Mouse (Mus musculus) liver, embryonic 16.5 days (tissue): ENCODE measurements at regions not wholly inside any gene's neighbourhood (a gene's known extent, or its start where the extent isn't known, plus 50 kb on each side); places are given as distances from the start of the nearest gene placed in this dataset.

Experiments
- ATAC-seq: fragments of 200-750 bp; cut with Nextera tagmentation; 2 replicates; pipeline ENCODE4 v1.8.0; 2017; ENCODE audit warnings: low read depth, mild to moderate bottlenecking, moderate number of reproducible peaks, moderate library complexity
- H3K27ac ChIP-seq: fragments of 300-500 bp; sonication (generic); 2 replicates; pipeline ENCODE4 v1.5.1; 2014; ENCODE audit warnings: mild to moderate bottlenecking, low read length
- H3K27me3 ChIP-seq: fragments of 300-500 bp; sonication (generic); 2 replicates; pipeline ENCODE4 v1.6.1; 2014; ENCODE audit warnings: low read depth, low read length, mixed read lengths; ENCODE audit not compliant: control insufficient read depth, insufficient read depth
- H3K36me3 ChIP-seq: fragments of 300-500 bp; sonication (generic); 2 replicates; pipeline ENCODE4 v1.6.1; 2014; ENCODE audit warnings: mild to moderate bottlenecking; ENCODE audit not compliant: control insufficient read depth, insufficient read depth
- H3K4me1 ChIP-seq: fragments of 300-500 bp; sonication (generic); 2 replicates; pipeline ENCODE4 v1.6.1; 2014; ENCODE audit warnings: low read depth, low read length, mixed read lengths; ENCODE audit not compliant: control insufficient read depth
- H3K4me2 ChIP-seq: fragments of 300-500 bp; sonication (generic); 2 replicates; pipeline ENCODE4 v1.6.1; 2014; ENCODE audit warnings: low read depth, low read length, mixed read lengths
- H3K4me3 ChIP-seq: fragments of 300-500 bp; sonication (generic); 2 replicates; pipeline ENCODE4 v1.5.1; 2014; ENCODE audit warnings: low read depth, mild to moderate bottlenecking, low read length
- H3K9ac ChIP-seq: fragments of 300-500 bp; sonication (generic); 2 replicates; pipeline ENCODE4 v1.6.1; 2014; ENCODE audit warnings: low read depth, low read length
- H3K9me3 ChIP-seq: fragments of 300-500 bp; sonication (generic); replicated peaks from 2 replicates; pipeline ENCODE4 v1.6.1; 2016; ENCODE audit warnings: low read length; ENCODE audit not compliant: control insufficient read depth
- WGBS: fragments of 180-500 bp; shearing (Covaris S2); extraction: QIAGEN DNeasy Blood & Tissue Kit; methylation state at CpG from one replicate; pipeline ENCODE4 v1.1.7; 2014; ENCODE audit not compliant: insufficient replicate concordance; 5-methylcytosine and 5-hydroxymethylcytosine counted together

GRCm38 (mm10) chr8:54330106-54330505 is 199.3 kb upstream of the Asb5 start:
- ATAC-seq, result no peak
- Histone ChIP-seq H3K9ac (no peak overlapping the region), H3K4me2 (no peak overlapping the region), H3K36me3 (no peaks in the 10 kb centered on the region), H3K9me3 (no peaks in the 10 kb centered on the region), H3K27me3 (no peaks in the 10 kb centered on the region), H3K4me1 (no peaks in the 10 kb centered on the region), H3K4me3 (no peak overlapping the region), H3K27ac (no peak overlapping the region)
- WGBS, result 58% methylated on average over 1 of the region's 1 CpGs

GRCm38 (mm10) chr8:54331883-54332282 is 197.5 kb upstream of the Asb5 start:
- H3K27me3 ChIP-seq, result no peaks in the 10 kb centered on the region
- WGBS, result 28% methylated on average over 1 of the region's 1 CpGs
- no peak for ATAC-seq
- H3K9me3 ChIP-seq, result no peaks in the 10 kb centered on the region
- H3K27ac ChIP-seq, result no peak overlapping the region
- no peak overlapping the region for H3K9ac ChIP-seq
- no peak overlapping the region for H3K4me3 ChIP-seq
- no peaks in the 10 kb centered on the region for H3K4me1 ChIP-seq
- no peak overlapping the region for H3K4me2 ChIP-seq
- H3K36me3 ChIP-seq, result no peaks in the 10 kb centered on the region

- Histone ChIP-seq H3K27ac (no peak overlapping the region), H3K9me3 (no peaks in the 10 kb centered on the region), H3K36me3 (no peaks in the 10 kb centered on the region), H3K9ac (no peak overlapping the region), H3K4me1 (no peaks in the 10 kb centered on the region), H3K4me2 (no peak overlapping the region), H3K4me3 (no peak overlapping the region), H3K27me3 (no peaks in the 10 kb centered on the region)
- 70% methylated on average over 6 of the region's 6 CpGs for WGBS
- no peak for ATAC-seq
Observed at GRCm38 (mm10) chr8:54351123-54351522, 178.3 kb upstream of the Asb5 start.

GRCm38 (mm10) chr8:54361716-54362115 is 167.7 kb upstream of the Asb5 start:
- WGBS, result 30% methylated on average over 3 of the region's 3 CpGs
- H3K4me3 ChIP-seq, result no peak overlapping the region
- H3K9me3 ChIP-seq, result no peaks in the 10 kb centered on the region
- no peak overlapping the region for H3K4me2 ChIP-seq
- H3K36me3 ChIP-seq, result no peaks in the 10 kb centered on the region
- no peaks in the 10 kb centered on the region for H3K27me3 ChIP-seq
- no peak overlapping the region for H3K9ac ChIP-seq
- no peaks in the 10 kb centered on the region for H3K4me1 ChIP-seq
- H3K27ac ChIP-seq, result no peak overlapping the region
- no peak for ATAC-seq

GRCm38 (mm10) chr8:54370501-54370900 is 158.9 kb upstream of the Asb5 start:
- Histone ChIP-seq H3K4me1 (no peaks in the 10 kb centered on the region), H3K27ac (no peak overlapping the region), H3K9ac (no peak overlapping the region), H3K4me3 (no peak overlapping the region), H3K36me3 (no peaks in the 10 kb centered on the region), H3K4me2 (no peak overlapping the region), H3K27me3 (no peaks in the 10 kb centered on the region), H3K9me3 (no peaks in the 10 kb centered on the region)
- no peak for ATAC-seq
- 59% methylated on average over 4 of the region's 4 CpGs for WGBS

- no peak overlapping the region for H3K4me2 ChIP-seq
- H3K27ac ChIP-seq, result no peak overlapping the region
- no peaks in the 10 kb centered on the region for H3K36me3 ChIP-seq
- no peaks in the 10 kb centered on the region for H3K27me3 ChIP-seq
- H3K4me1 ChIP-seq, result no peaks in the 10 kb centered on the region
- no peak overlapping the region for H3K9ac ChIP-seq
- H3K9me3 ChIP-seq, result no peaks in the 10 kb centered on the region
- WGBS, result 37% methylated on average over 2 of the region's 2 CpGs
- no peak overlapping the region for H3K4me3 ChIP-seq
- ATAC-seq, result no peak
Observed at GRCm38 (mm10) chr8:54371073-54371472, 158.3 kb upstream of the Asb5 start.

- WGBS, result 41% methylated on average over 1 of the region's 1 CpGs
Observed at GRCm38 (mm10) chr8:54372921-54373320, 156.5 kb upstream of the Asb5 start.

GRCm38 (mm10) chr8:54375373-54376098 is 153.8 kb upstream of the Asb5 start:
- H3K4me2 ChIP-seq, result no peak overlapping the region
- no peak overlapping the region for H3K4me3 ChIP-seq
- H3K27ac ChIP-seq, result no peak overlapping the region
- WGBS, result 52% methylated on average over 3 of the region's 3 CpGs
- no peaks in the 10 kb centered on the region for H3K4me1 ChIP-seq
- no peaks in the 10 kb centered on the region for H3K9me3 ChIP-seq
- no peak for ATAC-seq
- H3K36me3 ChIP-seq, result no peaks in the 10 kb centered on the region
- H3K9ac ChIP-seq, result no peak overlapping the region
- H3K27me3 ChIP-seq, result no peaks in the 10 kb centered on the region

More at GRCm38 (mm10) chr8:54372921-54373320, 156.5 kb upstream of the Asb5 start:
- Histone ChIP-seq H3K4me3 (no peak overlapping the region), H3K36me3 (no peaks in the 10 kb centered on the region), H3K4me1 (no peaks in the 10 kb centered on the region), H3K27ac (no peak overlapping the region), H3K9ac (no peak overlapping the region), H3K9me3 (no peaks in the 10 kb centered on the region), H3K4me2 (no peak overlapping the region), H3K27me3 (no peaks in the 10 kb centered on the region)
- ATAC-seq, result no peak

GRCm38 (mm10) chr8:54380191-54380590 is 149.2 kb upstream of the Asb5 start:
- Histone ChIP-seq H3K27ac (no peak overlapping the region), H3K4me1 (no peaks in the 10 kb centered on the region), H3K4me2 (no peak overlapping the region), H3K9ac (no peak overlapping the region), H3K9me3 (no peaks in the 10 kb centered on the region), H3K27me3 (no peaks in the 10 kb centered on the region), H3K36me3 (no peaks in the 10 kb centered on the region), H3K4me3 (no peak overlapping the region)
- 36% methylated on average over 2 of the region's 2 CpGs for WGBS
- ATAC-seq, result no peak
